Mouse (Mus musculus): ENCODE measurements around the gene Muc4. TPM values are rescaled to one million over a fixed set of nuclear protein-coding genes. Genes with fewer than 3 reads are reported as not detected.

Gene Muc4
- 0.27 and 0.41 TPM in 2 replicates for polyA plus RNA-seq (2012; rRNA removed)

GRCm38 (mm10) chr16:32735586-32735985 lies at the start of gene Muc4:
TSS of gene Muc4 (plus strand) at chr16:32735886.

GRCm38 (mm10) chr16:32797426-32797689 lies 61.7 kb downstream of the Muc4 start, which contains the start of gene Muc20:
TSS of gene Muc20 (minus strand) at chr16:32797435.

GRCm38 (mm10) chr16:32810321-32810720 lies 74.6 kb downstream of the Muc4 start, which contains the start of gene Smbd1:
TSS of gene Smbd1 (minus strand) at chr16:32810477.

Other genes starting within 250 kb of the Muc4 start
- gene Slc51a, start 248.0 kb upstream of the Muc4 start, polyA plus RNA-seq (2012; rRNA removed): 0.06 and 0.10 TPM in 2 replicates
- not detected in 2 replicates for gene Zdhhc19, start 239.6 kb upstream of the Muc4 start, polyA plus RNA-seq (2012; rRNA removed)
- gene Tfrc, start 127.0 kb upstream of the Muc4 start, polyA plus RNA-seq (2012; rRNA removed): 98.8 and 109 TPM in 2 replicates
- 7.6 and 8.7 TPM in 2 replicates for gene Tnk2, start 92.0 kb upstream of the Muc4 start, polyA plus RNA-seq (2012; rRNA removed)
- gene Muc20, start 61.5 kb downstream of the Muc4 start, polyA plus RNA-seq (2012; rRNA removed): 0.01 TPM in 1 of 2 replicates, not detected in the other
- 0.15 and 0.30 TPM in 2 replicates for gene Smbd1, start 74.6 kb downstream of the Muc4 start, polyA plus RNA-seq (2012; rRNA removed)
- gene Fyttd1, start 141.6 kb downstream of the Muc4 start, polyA plus RNA-seq (2012; rRNA removed): 11.8 TPM in 2 replicates
- gene Rubcn, start 141.9 kb downstream of the Muc4 start, polyA plus RNA-seq (2012; rRNA removed): 4.7 and 5.7 TPM in 2 replicates
- 6.5 and 6.7 TPM in 2 replicates for gene Lrch3, start 178.2 kb downstream of the Muc4 start, polyA plus RNA-seq (2012; rRNA removed)

Data from liver, embryonic 18 days (tissue).